Mouse (Mus musculus) forebrain, embryonic 15.5 days (tissue): Measurements from ENCODE around the gene Lgals2. TPM values are rescaled to one million over a fixed set of nuclear protein-coding genes. Genes with fewer than 3 reads are reported as not detected.
A peak's percentile ranks its signal among the peaks of the same experiment; 100 is the strongest.
"Not testable (repeated sequence)": the region's sequence is repeated elsewhere in the genome, so short reads cannot be mapped to it uniquely, and the experiment has no call there.

ENCODE experiments used
- ATAC-seq: fragments of 200-750 bp; cut with Nextera tagmentation; replicated peaks from 2 replicates; pipeline ENCODE4 v1.8.0; 2017; ENCODE audit warnings: mild to moderate bottlenecking, moderate TSS enrichment, moderate library complexity
- H3K27ac ChIP-seq: fragments of 300-500 bp; sonication (generic); replicated peaks from 2 replicates; pipeline ENCODE4 v1.5.1; 2015; ENCODE audit warnings: mild to moderate bottlenecking, inconsistent platforms
- H3K27me3 ChIP-seq: fragments of 300-500 bp; sonication (generic); 2 replicates; pipeline ENCODE4 v1.6.1; 2015; ENCODE audit warnings: inconsistent platforms
- H3K36me3 ChIP-seq: fragments of 300-500 bp; sonication (generic); 2 replicates; pipeline ENCODE4 v1.6.1; 2015; ENCODE audit warnings: mild to moderate bottlenecking, inconsistent platforms
- H3K4me1 ChIP-seq: fragments of 300-500 bp; sonication (generic); 2 replicates; pipeline ENCODE4 v1.6.1; 2015; ENCODE audit warnings: inconsistent platforms
- H3K4me2 ChIP-seq: fragments of 300-500 bp; sonication (generic); replicated peaks from 2 replicates; pipeline ENCODE4 v1.6.1; 2015; ENCODE audit warnings: mild to moderate bottlenecking, inconsistent platforms
- H3K4me3 ChIP-seq: fragments of 300-500 bp; sonication (generic); 2 replicates; pipeline ENCODE4 v1.5.1; 2015; ENCODE audit warnings: mild to moderate bottlenecking, inconsistent platforms
- H3K9ac ChIP-seq: fragments of 300-500 bp; sonication (generic); replicated peaks from 2 replicates; pipeline ENCODE4 v1.6.1; 2015; ENCODE audit warnings: mild to moderate bottlenecking, inconsistent platforms
- H3K9me3 ChIP-seq: fragments of 300-500 bp; sonication (generic); 2 replicates; pipeline ENCODE4 v1.6.1; 2016; ENCODE audit warnings: inconsistent platforms
- WGBS: fragments of 180-500 bp; shearing (Covaris S2); methylation state at CpG from one replicate; pipeline ENCODE4 v1.1.7; 2015; ENCODE audit warnings: mixed read lengths; 5-methylcytosine and 5-hydroxymethylcytosine counted together
- polyA plus RNA-seq: library from polyadenylated mRNA; unstranded; fragments of >200 nt; fragmentation: Nextera tagmentation; extraction: Ambion mirVana; gene quantifications from 2 replicates; pipeline ENCODE4 v1.2.1, GENCODE M21; 2015

Lgals2 gene
- polyA plus RNA-seq, 1 experiment from 2014 or later = not detected

DNA sequence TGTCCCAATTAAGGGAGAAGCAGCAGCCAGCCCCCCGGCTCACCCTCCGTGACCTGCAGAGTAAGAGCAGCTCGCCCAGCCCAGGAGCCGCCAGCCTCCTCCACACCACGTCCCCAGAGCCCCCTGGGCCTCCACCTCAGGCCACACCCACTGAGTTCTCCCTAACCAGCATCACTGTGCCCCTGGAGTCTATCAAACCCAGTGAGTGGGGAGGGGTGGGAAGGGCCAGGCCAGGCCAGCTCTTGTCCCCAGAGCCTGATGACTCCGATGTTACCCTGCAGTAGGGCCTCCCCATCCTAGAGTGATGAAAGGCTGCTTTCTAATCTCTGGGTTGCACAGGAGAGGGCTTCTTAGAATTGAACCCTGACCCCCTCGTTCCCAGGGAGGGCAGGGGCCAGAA is 37.1 kb upstream of the Lgals2 start:
- WGBS = 64% methylated on average over 7 of the region's 7 CpGs
- peaks cover 39% of the 10 kb centered on the region for H3K36me3 ChIP-seq
- no peak for ATAC-seq

GRCm38 (mm10) chr15:78889401-78889853 is 34.1 kb upstream of the Lgals2 start:
- H3K4me3 ChIP-seq = no peak overlapping the region
- no peak for ATAC-seq
- H3K4me2 ChIP-seq = no peak overlapping the region
- 23% methylated on average over 13 of the region's 13 CpGs for WGBS
- no peak overlapping the region for H3K27ac ChIP-seq
- peaks cover 63% of the 10 kb centered on the region for H3K36me3 ChIP-seq
- no peaks in the 10 kb centered on the region for H3K27me3 ChIP-seq
- no peaks in the 10 kb centered on the region for H3K9me3 ChIP-seq
- no peaks in the 10 kb centered on the region for H3K4me1 ChIP-seq
- H3K9ac ChIP-seq = no peak overlapping the region

More for the DNA sequence above, 37.1 kb upstream of the Lgals2 start:
- Histone ChIP-seq H3K9ac (no peak overlapping the region), H3K27ac (no peak overlapping the region), H3K4me3 (no peak overlapping the region), H3K4me1 (no peaks in the 10 kb centered on the region), H3K4me2 (no peak overlapping the region), H3K27me3 (no peaks in the 10 kb centered on the region), H3K9me3 (no peaks in the 10 kb centered on the region)

- Histone ChIP-seq H3K4me2 (no peak overlapping the region), H3K4me3 (no peak overlapping the region), H3K36me3 (peaks cover 52% of the 10 kb centered on the region), H3K27me3 (no peaks in the 10 kb centered on the region), H3K4me1 (peaks cover 14% of the 10 kb centered on the region), H3K9me3 (no peaks in the 10 kb centered on the region), H3K9ac (no peak overlapping the region), H3K27ac (no peak overlapping the region)
- no peak for ATAC-seq
- WGBS = 90% methylated on average over 3 of the region's 3 CpGs
These were observed 26.5 kb upstream of the Lgals2 start for GRCm38 (mm10) chr15:78881828-78882227.

DNA sequence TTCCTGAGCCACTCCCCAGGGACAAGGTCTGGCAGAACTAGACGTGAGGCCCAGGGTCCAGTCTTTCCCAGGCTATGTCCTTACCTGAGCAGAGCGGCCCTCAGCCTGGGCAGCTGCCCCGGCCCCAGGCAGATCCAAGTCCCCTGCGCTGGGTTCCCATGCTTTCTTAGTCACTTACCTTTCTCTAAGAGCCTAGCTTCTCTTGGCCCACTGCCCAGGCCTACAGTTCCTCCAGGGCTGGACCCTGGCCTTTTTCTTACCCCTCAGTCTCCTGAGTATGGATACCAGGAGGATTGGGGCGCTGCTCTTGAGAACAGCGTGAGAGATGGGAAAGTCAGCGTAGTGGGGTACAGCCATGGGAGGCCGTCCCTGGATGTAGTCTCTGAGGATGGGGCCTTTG is 25.1 kb upstream of the Lgals2 start:
- H3K9me3 ChIP-seq = no peaks in the 10 kb centered on the region
- H3K4me2 ChIP-seq = no peak overlapping the region
- no peaks in the 10 kb centered on the region for H3K27me3 ChIP-seq
- peaks cover 39% of the 10 kb centered on the region for H3K36me3 ChIP-seq
- no peak overlapping the region for H3K9ac ChIP-seq
- ATAC-seq = no peak
- H3K4me1 ChIP-seq = peaks cover 27% of the 10 kb centered on the region
- H3K27ac ChIP-seq = no peak overlapping the region
- no peak overlapping the region for H3K4me3 ChIP-seq
- 91% methylated on average over 8 of the region's 8 CpGs for WGBS

DNA sequence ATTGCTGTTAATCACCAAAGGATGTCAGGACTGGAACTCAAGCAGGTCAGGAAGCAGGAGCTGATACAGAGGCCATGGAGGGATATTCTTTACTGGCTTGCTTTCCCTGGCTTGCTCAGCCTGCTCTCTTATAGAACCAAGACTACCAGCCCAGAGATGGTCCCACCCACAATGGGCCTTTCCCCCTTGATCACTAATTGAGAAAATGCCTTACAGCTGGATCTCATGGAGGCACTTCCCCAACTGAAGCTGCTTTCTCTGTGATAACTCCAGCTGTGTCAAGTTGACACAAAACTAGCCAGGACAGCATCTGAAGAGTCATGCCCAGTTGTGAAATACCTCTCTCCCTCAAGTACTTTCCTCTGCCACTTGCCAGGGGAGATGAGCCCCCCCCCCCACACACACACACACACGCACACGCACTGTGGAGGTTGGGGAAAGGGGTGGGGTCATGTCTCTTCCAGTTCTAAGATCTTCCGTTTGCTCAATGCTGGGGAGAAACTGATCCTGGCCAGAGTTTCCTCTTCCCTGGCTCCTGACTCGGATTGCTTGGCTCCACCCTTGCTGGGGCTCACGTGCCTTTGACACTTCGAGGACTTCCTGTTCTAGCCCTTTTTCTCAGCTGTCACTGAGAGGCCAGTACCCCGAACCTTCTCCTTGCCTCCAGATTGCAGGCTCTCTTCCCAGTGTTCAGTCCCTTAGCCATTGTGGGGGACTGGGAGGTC is 23.6 kb upstream of the Lgals2 start:
- Histone ChIP-seq H3K4me1 (peaks cover 29% of the 10 kb centered on the region), H3K36me3 (peaks cover 26% of the 10 kb centered on the region)
- H3K9me3 ChIP-seq, H3K27me3 ChIP-seq, H3K27ac ChIP-seq, H3K4me3 ChIP-seq, ATAC-seq, H3K9ac ChIP-seq, H3K4me2 ChIP-seq: not testable (repeated sequence)
- WGBS = 79% methylated on average over 7 of the region's 7 CpGs

GRCm38 (mm10) chr15:78877810-78878390 is 22.6 kb upstream of the Lgals2 start:
- Histone ChIP-seq H3K27ac (peak overlapping the region; percentile 98), H3K36me3 (peaks cover 16% of the 10 kb centered on the region), H3K9me3 (no peaks in the 10 kb centered on the region), H3K4me2 (peak overlapping the region; percentile 52), H3K4me3 (peak overlapping the region; percentile 78), H3K9ac (peak overlapping the region; percentile 75), H3K27me3 (no peaks in the 10 kb centered on the region), H3K4me1 (peaks cover 34% of the 10 kb centered on the region)
- under 1% methylated on average over 16 of the region's 17 CpGs for WGBS
- peak; percentile 1; the same call in 1 of the 2 replicates for ATAC-seq

DNA sequence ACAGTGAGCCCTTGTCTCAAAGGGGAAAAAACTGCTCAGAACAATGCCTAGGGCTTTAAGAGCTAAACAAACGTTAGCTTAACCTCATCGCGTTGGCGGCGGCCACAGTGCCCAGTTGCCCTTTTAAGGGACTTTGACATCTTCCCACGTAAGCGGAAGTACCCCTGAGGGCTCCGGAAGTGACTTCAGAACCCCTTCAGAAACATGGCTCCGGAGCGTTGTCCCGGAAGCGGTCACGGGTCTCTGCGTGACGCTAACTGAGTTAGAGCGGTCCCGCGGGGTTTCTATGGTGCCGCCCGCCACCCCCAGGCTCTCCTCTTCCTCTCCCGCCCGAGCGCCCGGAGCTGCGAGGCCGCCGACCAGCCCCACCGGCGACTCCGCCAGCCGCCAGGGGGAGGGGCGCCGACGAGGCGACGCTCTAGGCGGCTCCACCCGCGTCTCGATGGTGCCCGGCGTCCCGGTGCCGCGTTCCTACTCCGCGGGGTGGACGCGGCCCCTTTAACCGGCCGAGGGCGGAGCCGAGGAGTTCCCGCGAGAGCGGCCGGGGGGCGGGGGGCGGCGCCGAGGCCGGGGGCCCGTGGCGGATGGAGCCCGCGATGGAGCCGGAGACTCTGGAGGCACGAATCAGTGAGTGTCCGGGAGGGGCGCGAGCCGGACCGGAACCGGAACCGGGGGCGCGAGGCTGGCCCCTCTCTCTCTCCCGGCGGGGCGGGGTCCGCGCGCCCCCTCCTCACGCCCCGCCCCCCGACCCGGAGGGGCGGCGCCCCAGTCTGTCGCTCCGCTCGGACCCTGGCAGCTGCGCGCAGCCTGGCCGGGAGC is 21.9 kb upstream of the Lgals2 start, which contains the start of gene Gga1:
TSS of gene Gga1 (plus strand) at position 200 of the 819 bp plus-strand sequence.
- WGBS = under 1% methylated on average over 66 of the region's 95 CpGs
- Histone ChIP-seq H3K4me1 (peaks cover 34% of the 10 kb centered on the region), H3K4me2 (peak within 1 kb of the TSS; percentile 54), H3K36me3 (peaks cover 9% of the 10 kb centered on the region), H3K4me3 (peak within 1 kb of the TSS; percentile 78), H3K27ac (peak within 1 kb of the TSS; percentile 98), H3K27me3 (no peaks in the 10 kb centered on the region), H3K9ac (peak within 1 kb of the TSS; percentile 75), H3K9me3 (no peaks in the 10 kb centered on the region)
- peak; percentile 91 for ATAC-seq

DNA sequence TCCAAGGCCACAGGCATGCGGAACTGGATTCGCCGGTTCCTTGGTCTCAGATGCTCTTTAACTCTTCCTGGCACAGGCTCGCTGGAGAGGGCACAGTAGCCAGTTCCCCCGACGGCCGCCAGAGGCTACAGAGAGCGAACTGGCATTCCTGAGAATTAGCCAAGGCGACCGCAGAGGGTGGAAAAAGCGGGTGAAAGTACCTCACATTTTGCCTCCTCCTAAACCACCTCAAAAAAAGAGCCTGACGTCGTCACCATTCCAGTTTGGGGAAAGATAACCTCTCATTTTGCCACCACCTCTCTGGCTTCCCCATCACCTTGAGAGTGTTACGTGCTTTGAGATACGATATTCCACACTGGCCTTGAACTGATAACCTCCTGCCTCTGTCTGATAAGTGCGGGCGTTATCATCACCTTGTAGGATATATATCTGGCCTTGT is 20.9 kb upstream of the Lgals2 start:
- Histone ChIP-seq H3K27me3 (no peaks in the 10 kb centered on the region), H3K4me2 (peak overlapping the region; percentile 54), H3K9me3 (no peaks in the 10 kb centered on the region), H3K27ac (peak overlapping the region; percentile 98), H3K4me3 (peak overlapping the region; percentile 78), H3K36me3 (no peaks in the 10 kb centered on the region; the same call in 1 of the 2 replicates), H3K4me1 (peaks cover 34% of the 10 kb centered on the region), H3K9ac (peak overlapping the region; percentile 75)
- 4% methylated on average over 17 of the region's 17 CpGs for WGBS
- peak; percentile 29 for ATAC-seq

GRCm38 (mm10) chr15:78875537-78875936 is 20.2 kb upstream of the Lgals2 start:
- no peaks in the 10 kb centered on the region for H3K9me3 ChIP-seq
- H3K27ac ChIP-seq = peak overlapping the region; percentile 98
- H3K27me3 ChIP-seq = no peaks in the 10 kb centered on the region
- 83% methylated on average over 5 of the region's 5 CpGs for WGBS
- peaks cover 34% of the 10 kb centered on the region for H3K4me1 ChIP-seq
- H3K9ac ChIP-seq = peak overlapping the region; percentile 75; the same call in 1 of the 2 replicates
- H3K4me3 ChIP-seq = no peak overlapping the region
- H3K4me2 ChIP-seq = no peak overlapping the region
- no peak for ATAC-seq
- no peaks in the 10 kb centered on the region; the same call in 1 of the 2 replicates for H3K36me3 ChIP-seq

GRCm38 (mm10) chr15:78874989-78875388 is 19.7 kb upstream of the Lgals2 start:
- Histone ChIP-seq H3K4me2 (no peak overlapping the region), H3K36me3 (no peaks in the 10 kb centered on the region; the same call in 1 of the 2 replicates), H3K27ac (no peak overlapping the region), H3K4me3 (no peak overlapping the region), H3K4me1 (peaks cover 34% of the 10 kb centered on the region), H3K9me3 (no peaks in the 10 kb centered on the region), H3K9ac (no peak overlapping the region), H3K27me3 (no peaks in the 10 kb centered on the region)
- ATAC-seq = no peak
- 70% methylated on average over 8 of the region's 8 CpGs for WGBS

DNA sequence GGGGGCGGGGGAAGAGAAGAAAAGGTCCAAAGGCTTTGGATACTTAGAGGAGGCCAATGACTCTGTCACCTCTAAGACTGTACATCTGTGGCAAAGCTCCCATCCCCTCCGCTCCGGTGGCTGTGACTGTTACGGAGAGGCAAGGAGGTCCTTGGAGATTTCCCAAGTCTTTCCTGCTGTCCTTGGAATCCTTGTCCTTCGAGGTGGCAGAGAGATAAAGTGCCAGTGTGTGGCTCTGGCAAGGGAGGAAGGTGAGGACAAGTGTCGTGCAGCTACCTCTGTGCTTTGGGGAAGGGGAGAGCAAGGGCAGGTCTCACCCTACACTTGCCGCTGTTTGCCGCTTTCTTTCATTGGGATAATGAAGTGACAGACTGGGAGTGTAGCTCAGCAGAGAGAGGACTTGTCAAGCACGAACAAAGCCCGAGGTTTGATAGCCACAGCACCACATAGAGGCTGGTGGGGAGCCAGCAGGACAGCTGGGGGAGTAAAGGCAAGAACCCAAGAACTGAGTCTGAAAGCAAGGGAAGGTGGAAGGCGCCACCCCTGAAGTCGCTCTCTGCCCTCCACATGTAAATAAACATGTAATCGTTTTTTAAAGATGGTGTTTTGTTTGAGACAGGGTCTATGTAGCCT is 18.6 kb upstream of the Lgals2 start:
- no peak overlapping the region for H3K4me3 ChIP-seq
- WGBS = 37% methylated on average over 13 of the region's 13 CpGs
- no peak for ATAC-seq
- peaks cover 30% of the 10 kb centered on the region for H3K4me1 ChIP-seq
- H3K27me3 ChIP-seq = no peaks in the 10 kb centered on the region
- H3K9ac ChIP-seq = no peak overlapping the region; the same call in 1 of the 2 replicates
- no peaks in the 10 kb centered on the region for H3K9me3 ChIP-seq
- H3K36me3 ChIP-seq = no peaks in the 10 kb centered on the region
- H3K27ac ChIP-seq = peak overlapping the region; percentile 84
- H3K4me2 ChIP-seq = no peak overlapping the region
